18 mouse cellular contexts compared by ENCODE assay signal in the genomic region with DNA sequence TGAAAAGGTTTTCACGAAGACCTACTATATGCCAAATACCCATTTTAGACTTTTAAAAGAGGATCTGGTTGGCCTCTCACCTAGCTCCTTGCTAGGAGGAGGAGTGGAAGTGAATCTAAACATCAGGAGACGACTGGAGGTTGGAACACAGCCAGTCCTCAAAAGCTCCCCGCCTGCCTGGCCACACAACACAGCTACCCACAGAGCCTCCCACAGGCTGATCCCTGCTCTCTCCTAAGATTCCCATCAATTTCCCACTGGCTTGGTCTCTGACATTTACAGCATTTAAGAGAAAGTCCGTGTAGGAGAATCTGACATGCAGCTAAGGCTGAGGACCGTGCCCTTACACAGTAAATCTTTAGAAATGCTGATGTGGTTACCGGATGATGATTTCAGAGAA.
A peak's percentile ranks its signal among the peaks of the same experiment; 100 is the strongest.
DNase-seq lines count a peak whose midpoint lies in the region; ATAC-seq and TF ChIP-seq lines count a peak whose summit lies in the region.
"Had no signal": no experiment of that assay in that cellular context is flagged by ENCODE, and none has a peak within 500 bp of the region (broad histone marks: within the 10 kb centered on the region; RNA-seq: fewer than 3 reads in every experiment).

No protein-coding gene starts in this region.

- H3K4me1 ChIP-seq in hindbrain, postnatal 0 days (ENCODE audit: insufficient read depth, low read length) = no peaks in the 10 kb centered on the region
- H3K4me1 ChIP-seq in hindbrain, embryonic 12.5 days = no peaks in the 10 kb centered on the region; the same call in 1 of the 2 replicates
- H3K4me1 ChIP-seq in stomach, postnatal 0 days (replicated peaks; ENCODE audit: control insufficient read depth, insufficient read depth) = no peaks in the 10 kb centered on the region
- H3K4me1 ChIP-seq in limb, embryonic 10.5 days = peaks cover 8% of the 10 kb centered on the region
- H3K4me1 ChIP-seq: embryonic facial prominence, embryonic 15.5 days had no signal

- H3K27ac ChIP-seq in hindbrain, postnatal 0 days = no peak overlapping the region
- H3K27ac ChIP-seq in hindbrain, embryonic 12.5 days = no peak overlapping the region
- no peak overlapping the region for H3K27ac ChIP-seq in stomach, postnatal 0 days (replicated peaks)
- no peak overlapping the region for H3K27ac ChIP-seq in limb, embryonic 10.5 days
- H3K27ac ChIP-seq: embryonic facial prominence, embryonic 15.5 days; heart, embryonic 15.5 days; limb, embryonic 13.5 days had no signal

- TF ChIP-seq CTCF in hindbrain, postnatal 0 days (IDR thresholded peaks at IDR 0.05; ENCODE audit: low read depth) = no peak
- TF ChIP-seq CTCF in stomach, postnatal 0 days (IDR thresholded peaks at IDR 0.05; ENCODE audit: low read depth) = no peak

- H3K4me2 ChIP-seq in hindbrain, postnatal 0 days (ENCODE audit: low read depth, low read length) = no peak overlapping the region
- H3K4me2 ChIP-seq in hindbrain, embryonic 12.5 days (replicated peaks) = no peak overlapping the region
- H3K4me2 ChIP-seq in stomach, postnatal 0 days (replicated peaks; ENCODE audit: low read depth) = no peak overlapping the region
- H3K4me2 ChIP-seq: embryonic facial prominence, embryonic 15.5 days; heart, embryonic 15.5 days; limb, embryonic 13.5 days had no signal

- no peaks in the 10 kb centered on the region for H3K27me3 ChIP-seq in hindbrain, postnatal 0 days (ENCODE audit: insufficient read depth, low read length)
- no peaks in the 10 kb centered on the region for H3K27me3 ChIP-seq in hindbrain, embryonic 12.5 days
- H3K27me3 ChIP-seq in stomach, postnatal 0 days (ENCODE audit: control insufficient read depth, insufficient read depth, low read length) = no peaks in the 10 kb centered on the region
- no peaks in the 10 kb centered on the region for H3K27me3 ChIP-seq in limb, embryonic 10.5 days (ENCODE audit: low read depth, poor library complexity, severe bottlenecking)
- H3K27me3 ChIP-seq: CH12.LX; embryonic facial prominence, embryonic 15.5 days; heart, embryonic 15.5 days; limb, embryonic 13.5 days had no signal

- no peaks in the 10 kb centered on the region for H3K9me3 ChIP-seq in hindbrain, postnatal 0 days (ENCODE audit: low read length)
- no peaks in the 10 kb centered on the region for H3K9me3 ChIP-seq in hindbrain, embryonic 12.5 days (replicated peaks)
- H3K9me3 ChIP-seq in stomach, postnatal 0 days (ENCODE audit: control insufficient read depth, low read length) = no peaks in the 10 kb centered on the region
- no peaks in the 10 kb centered on the region for H3K9me3 ChIP-seq in limb, embryonic 10.5 days (replicated peaks)
- H3K9me3 ChIP-seq: embryonic facial prominence, embryonic 15.5 days; heart, embryonic 15.5 days; limb, embryonic 13.5 days had no signal

- TF ChIP-seq EP300 in stomach, postnatal 0 days (optimal IDR thresholded peaks at IDR 0.05) = no peak

- DNase-seq in hindbrain, postnatal 0 days (ENCODE audit: low spot score) = peak; percentile 20
- peak; percentile 21 for DNase-seq in ovary, adult 18-20 months (ENCODE audit: low spot score)
- DNase-seq in ovary, postnatal 10 days (ENCODE audit: low spot score) = no peak
- peak; percentile 65 for DNase-seq in cerebellum, adult 9-11 months
- peak; percentile 17 for DNase-seq in stomach, postnatal 0 days (ENCODE audit: low spot score)
- no peak for DNase-seq in gastrocnemius, postnatal 10 days
- DNase-seq in limb, embryonic 10.5 days (ENCODE audit: low spot score) = no peak
- DNase-seq: adrenal gland, postnatal 10 days; gastrocnemius, postnatal 14 days; liver, postnatal 0 days; right cerebral cortex, postnatal 14 days had no signal

- ATAC-seq in hindbrain, postnatal 0 days = no peak
- ATAC-seq in hindbrain, embryonic 12.5 days (ENCODE audit: low FRiP score) = no peak
- no peak for ATAC-seq in stomach, postnatal 0 days (ENCODE audit: low FRiP score, low TSS enrichment)
- ATAC-seq: forebrain, embryonic 14.5 days; hindbrain, embryonic 16.5 days; liver, postnatal 0 days had no signal

- no peak overlapping the region for H3K9ac ChIP-seq in hindbrain, postnatal 0 days (replicated peaks; ENCODE audit: low read length)
- no peak overlapping the region for H3K9ac ChIP-seq in hindbrain, embryonic 12.5 days
- no peak overlapping the region for H3K9ac ChIP-seq in stomach, postnatal 0 days (ENCODE audit: low read length)
- H3K9ac ChIP-seq: embryonic facial prominence, embryonic 15.5 days; heart, embryonic 15.5 days; limb, embryonic 13.5 days; liver, postnatal 0 days had no signal

- WGBS in hindbrain, postnatal 0 days = 46% methylated on average over 6 of the region's 6 CpGs
- 68% methylated on average over 6 of the region's 6 CpGs for WGBS in hindbrain, embryonic 12.5 days
- WGBS in stomach, postnatal 0 days = 41% methylated on average over 6 of the region's 6 CpGs
- WGBS in limb, embryonic 10.5 days = 60% methylated on average over 6 of the region's 6 CpGs

- no peak overlapping the region for H3K4me3 ChIP-seq in hindbrain, postnatal 0 days (ENCODE audit: low read length)
- no peak overlapping the region for H3K4me3 ChIP-seq in hindbrain, embryonic 12.5 days
- H3K4me3 ChIP-seq in stomach, postnatal 0 days (ENCODE audit: low read depth, low read length) = no peak overlapping the region
- H3K4me3 ChIP-seq in limb, embryonic 10.5 days = no peak overlapping the region
- H3K4me3 ChIP-seq: embryonic facial prominence, embryonic 15.5 days; heart, embryonic 15.5 days; limb, embryonic 13.5 days had no signal

- H3K36me3 ChIP-seq in hindbrain, postnatal 0 days (ENCODE audit: insufficient read depth, low read length) = no peaks in the 10 kb centered on the region
- no peaks in the 10 kb centered on the region for H3K36me3 ChIP-seq in hindbrain, embryonic 12.5 days
- no peaks in the 10 kb centered on the region for H3K36me3 ChIP-seq in stomach, postnatal 0 days (ENCODE audit: control insufficient read depth, insufficient read depth, low read length)
- H3K36me3 ChIP-seq in limb, embryonic 10.5 days = no peaks in the 10 kb centered on the region
- H3K36me3 ChIP-seq: embryonic facial prominence, embryonic 15.5 days; heart, embryonic 15.5 days; limb, embryonic 13.5 days had no signal

Comparison
In these comparisons a context has a peak if more than half of its experiments do, and no peak if none do; other contexts are left out.
1. DNase-seq: peak in hindbrain, postnatal 0 days (single experiment), ovary, adult 18-20 months (single experiment), cerebellum, adult 9-11 months (single experiment) and stomach, postnatal 0 days (single experiment); none in ovary, postnatal 10 days (single experiment), gastrocnemius, postnatal 10 days (single experiment) and limb, embryonic 10.5 days (single experiment).